Mouse (Mus musculus): Measurements from ENCODE around the gene Cdc7.

The Cdc7 gene

GRCm38 (mm10) chr5:106994716-106995115 lies 30.6 kb downstream of the Cdc7 start:
- no peak for DNase-seq

DNA sequence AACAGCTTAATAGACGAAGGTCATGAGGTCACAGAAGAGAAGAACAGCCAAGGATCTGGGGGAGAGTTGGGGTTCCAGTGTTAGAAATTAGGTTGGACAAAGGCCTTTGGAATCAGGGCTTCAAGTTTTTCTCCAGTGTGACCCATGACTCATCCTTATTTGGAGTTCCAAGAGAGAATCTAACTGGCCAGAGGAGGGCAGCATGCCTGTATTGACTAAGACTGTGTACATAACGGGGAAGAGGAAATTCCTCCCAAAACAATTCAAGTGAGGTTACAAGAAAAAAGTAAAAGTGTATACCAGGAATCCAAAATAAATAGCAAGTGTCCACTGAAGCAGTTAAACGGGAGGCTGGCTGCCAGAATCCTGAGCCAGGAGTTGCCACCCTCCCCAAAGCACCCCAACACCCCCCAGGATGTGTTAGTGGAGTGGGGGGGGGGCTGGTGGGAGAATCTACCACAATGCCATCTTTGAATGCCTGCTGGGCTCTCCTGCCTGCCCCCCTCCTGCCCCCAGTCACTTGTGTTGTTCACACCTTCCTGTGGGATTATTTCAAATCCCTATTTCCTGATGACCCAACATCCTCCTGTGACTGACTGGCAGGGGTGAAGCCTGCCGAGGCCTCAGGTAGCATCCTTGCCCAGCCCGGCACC lies 31.9 kb downstream of the Cdc7 start:
- DNase-seq = peak; percentile 39

DNA sequence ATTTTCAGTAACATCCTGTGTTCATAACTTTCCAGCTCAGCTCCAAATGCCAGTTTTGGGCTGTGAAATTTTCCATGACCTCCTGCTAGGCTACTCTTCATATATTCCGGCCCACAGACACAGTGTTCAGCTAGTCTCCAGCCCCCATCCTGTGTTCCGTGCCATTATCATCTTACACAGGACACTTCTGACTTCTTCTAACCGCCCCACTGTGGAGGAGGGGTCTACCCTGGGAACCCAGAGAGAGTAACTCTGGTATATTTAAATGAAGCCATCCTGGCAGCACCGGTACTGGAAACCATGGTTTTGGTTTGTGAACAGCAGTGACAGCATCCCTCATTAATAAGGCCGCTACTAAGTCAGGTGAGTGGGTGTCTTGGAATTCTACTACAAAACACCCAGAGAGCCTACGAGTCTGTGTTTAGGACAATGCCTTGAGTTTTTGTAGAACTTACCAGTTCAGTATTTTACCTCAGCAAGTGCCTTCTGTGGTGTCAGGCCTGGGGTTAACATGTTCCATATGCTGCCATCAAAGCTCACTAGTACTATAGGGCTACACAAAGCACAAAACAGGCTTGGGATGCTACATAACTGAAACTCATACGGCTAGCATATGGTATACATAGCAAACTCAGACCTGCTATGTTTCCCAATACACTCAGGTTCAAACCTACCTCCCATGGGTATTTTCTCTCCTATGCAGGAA lies 32.6 kb downstream of the Cdc7 start:
- DNase-seq = no peak

DNA sequence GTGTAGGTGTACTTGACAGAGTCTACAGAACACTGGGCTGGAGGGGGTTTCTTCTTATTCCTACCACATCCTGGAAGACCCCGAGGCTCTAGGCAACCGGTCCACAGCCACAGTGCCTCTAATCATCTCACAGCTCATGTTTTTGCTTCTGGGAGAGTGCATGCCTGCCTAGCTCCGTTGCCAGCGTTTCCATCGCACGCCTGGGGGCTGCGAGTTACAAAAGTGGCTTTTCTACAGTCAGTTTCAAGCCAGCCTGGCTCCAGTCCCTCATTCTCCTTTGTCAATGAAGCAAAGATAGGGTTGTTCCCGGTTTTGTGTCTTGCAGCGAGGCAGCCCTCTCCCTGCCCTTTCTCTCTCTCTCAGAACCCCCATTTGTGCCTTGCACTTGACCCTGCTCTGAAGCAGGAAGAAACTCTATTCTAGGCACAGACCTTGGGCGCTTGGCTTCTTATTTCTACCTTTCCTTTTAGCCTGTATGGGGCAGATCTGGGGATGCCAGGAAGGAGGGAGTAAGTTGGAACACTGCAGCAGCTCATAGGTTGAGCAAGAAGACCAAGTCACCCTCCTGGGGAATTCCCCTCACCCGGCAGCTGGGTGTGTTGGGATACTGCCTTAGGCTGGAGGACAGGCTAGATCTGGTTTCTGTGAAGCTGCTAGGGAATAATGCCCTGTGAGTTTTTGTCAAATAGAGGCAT lies 37.4 kb downstream of the Cdc7 start:
- DNase-seq = no peak

DNA sequence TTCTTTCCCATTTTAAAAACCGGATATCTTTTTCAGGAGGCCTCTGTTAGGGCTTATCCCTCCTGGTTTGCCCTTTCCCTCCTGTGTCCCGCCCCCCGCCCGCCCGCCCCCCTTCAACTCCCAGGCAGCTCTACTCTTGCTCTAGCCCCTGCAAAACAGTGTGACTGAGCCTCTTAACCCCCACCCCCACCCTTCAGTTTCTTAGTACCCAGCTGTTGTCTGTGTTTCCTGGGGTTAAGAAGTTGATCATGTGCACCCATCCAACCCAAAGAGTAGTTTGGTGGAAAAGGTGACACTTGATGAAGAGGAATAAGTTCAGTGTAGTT lies 37.9 kb downstream of the Cdc7 start:
- DNase-seq = no peak

- no peak for DNase-seq
These were observed 45.6 kb downstream of the Cdc7 start for GRCm38 (mm10) chr5:107009721-107010120.

DNA sequence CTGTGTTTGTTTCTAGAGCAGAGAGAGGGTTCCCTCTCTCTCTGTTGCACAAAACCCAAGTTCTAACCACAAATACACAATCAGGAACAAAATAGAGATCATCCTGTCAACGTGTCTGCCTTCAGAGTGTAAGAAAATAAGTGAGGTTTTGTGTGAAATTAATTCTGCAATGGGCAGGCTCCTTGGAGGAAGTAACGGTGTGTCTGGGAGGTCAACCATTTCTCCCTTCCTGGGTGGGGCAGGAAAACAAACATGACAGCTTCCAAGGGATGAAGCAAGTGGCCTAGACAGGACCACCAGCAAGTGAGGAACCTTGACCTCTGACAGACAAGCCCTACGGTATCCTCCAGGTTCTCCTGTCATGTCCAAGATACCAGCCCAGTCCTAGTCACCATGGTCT lies 46.2 kb downstream of the Cdc7 start:
- DNase-seq = no peak

DNA sequence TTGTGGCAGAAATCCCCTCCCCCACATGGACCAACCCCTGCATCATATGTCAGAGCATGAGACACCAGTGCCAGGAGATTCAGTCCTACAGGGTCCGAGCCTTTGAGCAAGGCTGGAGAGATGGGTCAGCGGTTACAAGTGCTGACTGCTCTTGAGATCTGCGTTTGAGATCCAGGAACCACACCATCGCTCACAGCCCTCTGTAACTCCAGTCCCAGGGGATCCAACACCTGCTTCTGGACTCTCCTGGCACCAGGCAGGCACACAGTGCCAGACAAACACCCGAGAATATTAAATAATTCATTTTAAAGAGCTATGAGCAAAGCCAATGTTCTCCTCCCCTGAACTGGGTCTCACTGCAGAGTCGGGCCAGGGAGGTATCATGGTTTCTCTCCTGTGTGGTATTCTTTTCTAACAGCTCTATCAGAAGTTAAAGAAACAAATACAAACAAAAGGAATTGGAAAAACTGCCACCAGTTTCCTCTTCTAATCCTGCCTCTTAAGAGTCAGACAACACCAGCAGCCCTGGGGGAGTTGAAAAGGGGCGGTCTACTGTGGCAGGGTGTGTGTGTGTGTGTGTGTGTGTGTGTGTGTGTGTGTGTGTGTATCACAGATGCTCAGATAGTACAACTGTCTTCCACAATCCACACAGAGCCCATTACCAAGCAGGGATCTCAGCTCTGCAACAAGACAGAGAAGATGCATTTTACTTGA lies 47.4 kb downstream of the Cdc7 start:
- no peak for DNase-seq

DNA sequence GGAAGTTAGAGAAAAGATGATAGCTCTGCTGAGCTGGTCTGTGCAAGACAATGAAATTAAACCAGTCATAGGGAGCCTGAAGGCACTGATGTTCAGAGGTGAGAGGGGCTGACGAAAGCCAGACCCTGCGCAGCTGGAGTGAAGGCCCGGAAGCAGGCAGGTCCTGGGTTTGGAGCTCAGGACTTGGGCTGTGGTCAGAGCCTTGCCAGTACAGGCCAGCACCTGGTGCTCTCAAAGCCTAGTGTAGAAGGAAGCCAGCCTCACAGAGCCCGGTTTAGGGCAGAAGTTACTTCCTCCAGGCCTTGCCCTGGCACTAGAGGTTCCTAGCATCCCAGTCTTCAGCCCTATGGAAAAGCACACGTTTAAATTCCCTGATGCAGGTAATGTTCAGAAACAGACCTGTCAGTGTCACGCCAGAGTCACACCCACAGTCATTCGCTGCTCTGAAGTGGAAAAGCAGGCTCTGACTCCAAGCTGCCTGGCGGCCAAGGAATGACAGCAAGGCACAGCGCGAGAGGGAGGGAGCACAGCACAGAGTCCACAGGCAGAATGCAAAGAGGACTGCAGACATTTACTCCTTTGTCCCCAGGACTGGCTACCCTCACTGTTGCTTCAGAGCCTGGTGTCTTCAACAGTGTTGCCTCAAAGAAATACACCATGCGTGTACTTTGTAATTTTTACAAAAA lies 48.1 kb downstream of the Cdc7 start:
- peak; percentile 27 for DNase-seq

DNA sequence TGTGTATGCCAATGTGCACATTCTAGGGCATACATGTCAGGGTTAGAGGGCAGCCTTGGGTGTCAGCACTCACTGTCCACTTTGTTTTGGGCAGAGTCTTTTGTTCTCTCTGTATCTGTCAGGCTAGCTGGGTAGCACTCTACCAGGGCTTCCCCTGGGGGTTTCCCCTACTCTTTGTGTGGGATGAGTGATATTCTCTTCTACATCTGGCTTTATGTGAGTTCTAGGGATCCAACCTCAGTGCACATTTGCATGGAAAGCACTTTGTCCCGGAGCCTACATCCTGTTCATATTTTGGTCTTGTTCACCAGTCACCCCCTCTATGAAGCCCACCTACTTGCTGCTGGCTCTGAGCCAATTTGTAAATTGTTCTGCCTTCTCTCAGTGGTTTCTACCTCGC lies 49.3 kb downstream of the Cdc7 start:
- DNase-seq = no peak

DNA sequence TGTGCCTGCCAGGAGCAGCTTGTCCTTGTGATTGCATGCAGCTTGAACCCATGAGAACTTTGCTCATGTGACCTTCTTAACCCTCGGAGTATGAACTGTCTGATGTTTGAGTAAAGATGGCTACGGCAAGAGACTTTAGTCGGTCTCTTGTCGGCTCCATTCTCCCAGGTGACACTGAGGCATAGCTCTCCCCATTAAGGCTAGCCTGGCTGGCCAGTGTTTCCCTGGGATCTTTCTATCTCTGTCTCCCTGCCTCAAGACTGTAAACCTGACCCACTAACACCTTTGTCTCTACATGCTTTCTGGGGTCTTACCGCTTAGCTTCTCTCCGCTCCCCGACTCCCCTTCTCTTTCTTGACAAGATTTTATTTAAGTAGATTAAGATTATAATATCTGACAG lies 50.0 kb downstream of the Cdc7 start:
- DNase-seq = no peak

GRCm38 (mm10) chr5:107015046-107015421 lies 50.9 kb downstream of the Cdc7 start:
- DNase-seq = no peak

DNA sequence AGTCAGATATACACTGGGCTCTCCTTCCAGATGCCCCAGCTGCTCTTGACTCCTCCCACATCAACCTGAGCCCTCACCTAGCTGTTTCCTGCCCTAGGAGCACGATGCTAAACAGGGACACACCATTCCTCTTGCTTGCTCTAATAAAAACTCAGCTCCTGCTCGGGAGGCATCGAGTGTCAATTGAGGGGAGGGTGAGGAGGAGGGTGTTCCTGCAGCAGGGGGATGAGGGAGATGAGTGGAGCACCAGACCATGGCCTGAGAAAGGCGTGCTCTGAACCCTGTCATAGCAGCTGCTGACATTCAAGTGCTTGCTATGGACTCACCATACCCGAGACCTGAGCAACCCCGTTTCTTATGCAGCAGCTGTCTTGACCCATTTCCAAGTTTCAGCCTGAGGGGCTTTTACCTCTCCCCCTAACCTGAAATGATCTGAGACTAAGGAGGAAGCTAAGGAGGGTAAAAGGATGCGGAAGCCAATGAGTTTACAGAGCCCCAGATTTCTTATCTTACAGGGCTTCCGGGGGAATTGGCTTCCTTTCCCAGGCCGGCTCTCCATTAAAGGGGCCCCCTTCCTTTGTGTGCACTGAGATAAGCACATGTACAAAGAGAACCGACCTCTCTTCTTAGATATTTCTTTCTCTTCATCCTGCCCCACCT lies 51.4 kb downstream of the Cdc7 start:
- peak; percentile 39 for DNase-seq

GRCm38 (mm10) chr5:107016538-107016937 lies 52.4 kb downstream of the Cdc7 start:
- no peak for DNase-seq

DNA sequence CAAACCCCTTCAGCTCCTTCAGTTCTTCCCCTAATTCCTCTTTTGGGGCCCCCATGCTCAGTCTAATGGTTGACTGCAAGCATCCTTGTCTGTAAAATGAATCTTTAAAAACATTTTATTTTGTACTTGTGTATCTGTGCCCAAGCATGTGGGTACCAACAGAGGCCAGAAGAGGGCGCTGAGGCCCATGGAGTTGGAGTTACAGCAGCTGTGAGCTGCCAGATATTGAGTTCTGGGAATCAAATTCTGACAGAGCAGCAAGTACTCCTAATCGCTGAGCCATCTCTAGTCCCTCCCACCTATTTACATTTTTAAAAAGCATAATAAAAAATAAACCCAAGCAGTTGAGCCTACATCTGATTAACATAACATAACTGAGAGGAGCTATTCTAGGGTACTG lies 53.4 kb downstream of the Cdc7 start:
- DNase-seq = peak; percentile 50

DNA sequence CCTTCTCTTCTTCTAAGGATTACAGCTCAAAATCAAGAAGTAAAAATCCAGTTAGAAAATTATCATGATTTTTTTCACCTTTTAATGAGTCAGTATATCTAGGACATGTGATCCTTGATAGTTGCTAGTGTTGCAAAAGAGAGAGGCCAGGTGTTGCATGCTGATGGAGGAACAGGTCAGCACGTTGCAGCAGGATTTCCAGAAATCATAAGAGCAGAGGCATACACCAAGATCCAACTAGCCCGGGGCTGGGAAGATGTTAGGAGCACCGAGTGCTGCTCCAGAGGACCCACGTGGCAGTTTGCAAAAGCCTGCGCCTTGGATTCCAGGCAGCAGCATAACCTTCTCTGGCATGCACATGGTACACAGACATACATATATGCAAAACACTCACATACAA lies 54.9 kb downstream of the Cdc7 start:
- DNase-seq = no peak

DNA sequence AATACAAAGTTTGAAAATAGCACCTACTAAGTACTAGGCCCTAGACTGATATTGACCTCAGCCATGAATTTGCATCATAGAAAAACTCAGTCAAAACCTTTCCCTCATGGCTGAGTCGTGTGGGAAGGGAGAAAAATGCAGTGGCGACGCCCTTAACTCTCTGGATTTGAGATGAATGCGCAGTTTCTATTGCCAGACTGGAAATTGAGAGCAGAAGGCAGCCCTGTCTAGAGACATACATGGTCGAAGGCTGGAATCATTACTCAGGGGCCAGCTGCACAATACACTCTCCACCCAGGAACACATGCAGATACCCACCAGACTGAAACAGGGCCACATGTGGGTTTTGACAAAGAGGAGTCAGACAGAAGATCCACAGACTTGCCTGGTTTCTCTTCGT lies 55.8 kb downstream of the Cdc7 start:
- no peak for DNase-seq

- DNase-seq = no peak
These were observed 56.2 kb downstream of the Cdc7 start for GRCm38 (mm10) chr5:107020366-107020765.

GRCm38 (mm10) chr5:107021291-107022063 lies 57.4 kb downstream of the Cdc7 start:
- DNase-seq = no peak

DNA sequence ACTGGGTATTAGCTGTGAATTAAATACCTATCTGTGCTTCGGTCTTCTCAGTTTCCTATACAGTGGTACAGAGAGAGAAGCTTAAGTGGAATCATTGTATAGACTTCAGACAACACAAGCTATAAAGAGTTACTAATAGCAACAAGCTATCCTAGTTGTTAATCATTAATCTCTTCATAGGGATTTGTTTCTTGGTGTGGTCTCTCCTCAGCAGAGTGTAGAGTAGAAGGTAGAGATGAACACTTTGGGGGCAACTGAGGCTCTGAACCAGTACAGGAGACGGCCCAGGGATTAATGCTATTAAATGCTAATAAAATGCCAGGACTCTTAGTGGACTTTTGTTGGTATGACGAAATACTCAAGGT lies 57.9 kb downstream of the Cdc7 start:
- DNase-seq = no peak

DNA sequence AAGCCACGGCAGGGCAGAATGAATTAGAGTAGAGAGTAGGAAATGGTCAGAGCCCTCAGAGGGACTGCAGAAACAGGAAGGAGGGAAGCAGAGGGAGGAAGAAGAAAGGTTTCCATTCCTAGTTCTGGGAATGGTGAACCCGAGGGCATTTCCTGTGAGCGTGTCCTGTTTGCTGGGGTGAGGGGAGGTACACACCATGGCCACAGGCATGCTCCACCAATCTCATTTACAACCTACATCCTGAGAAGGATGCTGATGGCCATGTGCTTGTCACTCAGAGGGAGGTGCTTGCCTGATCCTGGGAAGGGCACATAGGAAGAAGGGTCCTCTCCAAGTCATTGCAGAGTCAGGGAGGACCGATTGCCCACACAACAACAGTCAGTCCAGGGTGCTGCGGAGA lies 59.8 kb downstream of the Cdc7 start:
- DNase-seq = no peak

DNA sequence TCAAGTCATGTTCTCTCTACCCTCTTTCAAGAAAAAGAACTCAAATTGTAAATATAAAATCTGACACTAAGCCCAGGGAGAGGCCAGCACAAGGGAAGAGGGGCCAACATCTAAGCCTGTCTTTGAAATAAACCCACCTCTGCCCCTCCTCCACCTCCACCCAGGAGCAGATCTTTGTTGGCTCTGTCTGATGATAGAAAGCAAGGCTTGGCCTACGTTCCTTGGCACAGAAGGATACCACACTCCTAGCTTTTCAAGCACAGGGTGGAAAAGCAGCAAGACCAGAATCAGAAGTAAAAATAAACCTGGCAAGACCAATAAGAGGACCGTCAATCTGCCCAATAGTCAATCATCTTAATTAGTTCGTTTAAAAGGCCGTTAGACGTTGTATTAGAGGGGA lies 61.2 kb downstream of the Cdc7 start:
- no peak for DNase-seq
